Mouse (Mus musculus): ENCODE measurements around the gene Macrod1. TPM values are rescaled to one million over a fixed set of nuclear protein-coding genes. Genes with fewer than 3 reads are reported as not detected.

Macrod1 gene
- total RNA-seq, 2 experiments from 2014 or later: 261 to 294 TPM

DNA sequence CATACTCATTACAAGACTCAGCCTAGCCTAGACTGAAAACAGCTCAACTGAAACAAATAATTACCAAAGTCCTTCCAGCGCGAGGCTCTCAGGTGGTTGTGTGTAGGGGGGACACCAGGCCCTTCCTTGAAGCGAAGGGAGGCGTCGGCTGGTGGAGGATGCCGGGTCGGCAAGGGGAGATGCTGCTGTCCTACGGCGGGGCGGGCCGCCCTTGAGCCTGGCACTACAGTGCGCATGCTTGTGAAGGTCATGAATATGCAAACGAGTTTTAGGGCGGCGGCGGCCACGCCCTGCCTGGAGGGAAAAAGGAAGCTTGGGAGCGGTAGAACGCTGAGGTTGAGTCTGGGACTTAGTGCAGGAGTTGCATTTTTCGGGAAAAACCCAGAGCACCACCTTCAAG, 87.2 kb downstream of the Macrod1 start:
- Histone ChIP-seq H3K4me3 (peak overlapping the region; percentile 60), H3K27ac (no peak overlapping the region)
- TF ChIP-seq CTCF (IDR thresholded peaks at IDR 0.05): no peak
- peak; percentile 79 for DNase-seq
- intact Hi-C loops (cut with DNase I): no loop called here

GRCm38 (mm10) chr19:7144458-7144857, 87.8 kb downstream of the Macrod1 start:
- no peak for TF ChIP-seq CTCF (IDR thresholded peaks at IDR 0.05)
- intact Hi-C loops (cut with DNase I): no loop called here
- no peak overlapping the region for H3K4me3 ChIP-seq
- H3K27ac ChIP-seq: no peak overlapping the region
- DNase-seq: no peak

DNA sequence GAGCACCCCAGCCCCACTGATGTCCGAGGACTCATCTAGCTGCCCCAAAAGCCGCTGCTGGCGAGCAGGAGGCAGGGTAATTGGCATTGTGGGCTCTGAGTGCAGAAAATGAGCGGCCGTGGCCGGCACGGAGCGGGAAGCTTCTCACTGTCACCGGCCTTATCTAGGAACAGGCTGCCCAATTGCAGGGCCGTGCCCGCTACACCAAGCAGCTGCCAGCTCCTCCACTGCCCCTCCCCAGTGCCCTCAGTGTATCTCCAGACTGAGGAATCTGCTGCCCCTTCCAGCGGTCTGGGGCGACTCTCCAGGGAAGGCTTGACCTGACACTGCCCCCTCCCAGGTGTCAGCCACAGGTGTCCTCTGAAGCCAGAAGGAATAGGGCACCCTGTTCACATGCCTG, 89.8 kb downstream of the Macrod1 start:
- DNase-seq: no peak
- Histone ChIP-seq H3K27ac (no peak overlapping the region), H3K4me3 (no peak overlapping the region)
- intact Hi-C loops (cut with DNase I): no loop called here
- TF ChIP-seq CTCF (IDR thresholded peaks at IDR 0.05): no peak

DNA sequence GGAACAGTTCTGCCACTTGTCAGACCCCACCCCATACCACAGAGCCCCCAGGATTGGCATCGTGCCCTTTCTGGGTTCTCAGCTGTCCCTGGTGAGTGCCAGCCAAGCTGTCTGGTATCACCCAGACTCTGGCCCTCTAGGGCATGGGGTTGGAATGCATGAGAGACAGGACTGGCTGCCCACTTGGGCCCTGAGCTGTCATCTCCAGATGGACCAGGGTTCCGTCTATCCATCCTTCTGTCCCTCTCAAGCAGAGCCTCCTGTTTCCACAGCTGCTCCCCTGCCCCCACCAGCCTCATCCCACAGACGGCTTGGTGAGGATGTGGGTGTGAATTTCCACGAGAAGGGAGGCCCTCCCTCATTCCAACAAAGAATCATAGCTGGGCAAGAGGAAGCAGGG, 91.5 kb downstream of the Macrod1 start:
- no peak for TF ChIP-seq CTCF (IDR thresholded peaks at IDR 0.05)
- Histone ChIP-seq H3K4me3 (no peak overlapping the region), H3K27ac (no peak overlapping the region)
- intact Hi-C loops (cut with DNase I): no loop called here
- no peak for DNase-seq

DNA sequence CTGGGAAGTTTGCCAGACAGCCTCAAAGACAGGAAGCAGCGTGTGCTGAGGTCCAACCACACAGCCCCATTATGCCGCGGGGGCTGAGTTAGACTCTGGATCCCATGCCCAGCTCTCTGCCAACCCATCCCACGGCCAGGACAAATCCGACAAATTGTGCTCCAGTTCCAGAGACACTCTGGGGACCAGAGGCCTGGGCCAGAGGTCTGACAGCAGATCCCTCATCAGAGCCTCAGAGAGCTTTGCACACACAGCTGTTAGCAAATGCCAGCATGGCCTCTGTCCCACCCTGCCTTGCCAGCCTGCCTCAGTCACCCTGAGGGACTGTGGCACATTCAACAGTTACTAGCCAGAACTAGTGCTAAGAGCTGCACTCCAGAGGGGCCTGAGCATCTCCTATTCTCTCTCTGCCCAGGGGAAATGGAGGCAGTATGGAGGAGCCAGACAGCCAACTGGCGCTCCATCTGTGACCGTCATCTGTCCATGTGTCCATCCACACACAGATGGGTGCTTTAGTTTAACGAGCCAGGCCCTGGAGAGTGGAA, 92.0 kb downstream of the Macrod1 start:
- Histone ChIP-seq H3K27ac (no peak overlapping the region), H3K4me3 (no peak overlapping the region)
- no peak for DNase-seq
- no peak for TF ChIP-seq CTCF (IDR thresholded peaks at IDR 0.05)
- intact Hi-C loops (cut with DNase I): no loop called here

GRCm38 (mm10) chr19:7149158-7149685, 92.6 kb downstream of the Macrod1 start:
- intact Hi-C loops (cut with DNase I): no loop called here
- DNase-seq: no peak

DNA sequence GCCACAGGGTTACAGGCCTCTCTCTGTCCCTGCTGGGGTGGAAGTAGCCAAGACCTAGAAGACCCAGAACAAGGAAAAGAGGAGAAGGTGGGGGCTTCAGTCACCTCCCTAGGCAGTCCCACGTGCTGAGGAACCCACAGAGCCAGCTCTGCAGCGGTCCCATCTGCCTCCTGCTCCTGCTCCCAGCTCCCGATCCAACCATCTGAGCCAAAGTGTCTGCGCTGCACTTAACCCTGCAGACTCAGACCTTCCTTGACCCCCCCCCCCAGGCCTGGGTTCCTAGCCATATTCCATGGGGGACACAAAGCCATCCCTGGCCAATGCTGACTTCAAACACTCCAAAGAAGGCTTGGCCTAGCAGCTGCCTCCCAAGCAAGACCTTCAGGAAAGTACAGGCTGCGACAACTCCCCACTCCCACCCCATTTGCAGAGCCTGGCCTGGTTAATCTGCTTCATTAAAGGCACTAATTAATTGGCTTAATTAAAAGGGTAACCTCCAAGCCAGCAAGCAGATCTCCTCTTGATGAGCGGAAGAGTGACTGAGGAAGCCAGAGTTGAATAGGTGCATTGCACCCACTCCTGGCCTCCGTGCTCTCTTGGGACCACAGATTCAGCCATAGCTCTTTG, 94.8 kb downstream of the Macrod1 start:
- no peak for TF ChIP-seq CTCF (IDR thresholded peaks at IDR 0.05)
- no peak overlapping the region for H3K27ac ChIP-seq
- DNase-seq: no peak
- H3K4me3 ChIP-seq: no peak overlapping the region
- intact Hi-C loops (cut with DNase I): no loop called here

More at GRCm38 (mm10) chr19:7149158-7149685, 92.6 kb downstream of the Macrod1 start:
- TF ChIP-seq CTCF (IDR thresholded peaks at IDR 0.05): no peak
- Histone ChIP-seq H3K4me3 (no peak overlapping the region), H3K27ac (no peak overlapping the region)

GRCm38 (mm10) chr19:7151927-7152653, 95.5 kb downstream of the Macrod1 start:
- no peak for DNase-seq
- Histone ChIP-seq H3K27ac (peak overlapping the region; percentile 77), H3K4me3 (no peak overlapping the region)
- intact Hi-C loops (cut with DNase I): no loop called here
- TF ChIP-seq CTCF (IDR thresholded peaks at IDR 0.05): no peak

- DNase-seq: peak; percentile 89
- Histone ChIP-seq H3K4me3 (no peak overlapping the region), H3K27ac (peak overlapping the region; percentile 77)
- no peak for TF ChIP-seq CTCF (IDR thresholded peaks at IDR 0.05)
- intact Hi-C loops (cut with DNase I): no loop called here
Measured at GRCm38 (mm10) chr19:7153232-7153631, 96.6 kb downstream of the Macrod1 start.

DNA sequence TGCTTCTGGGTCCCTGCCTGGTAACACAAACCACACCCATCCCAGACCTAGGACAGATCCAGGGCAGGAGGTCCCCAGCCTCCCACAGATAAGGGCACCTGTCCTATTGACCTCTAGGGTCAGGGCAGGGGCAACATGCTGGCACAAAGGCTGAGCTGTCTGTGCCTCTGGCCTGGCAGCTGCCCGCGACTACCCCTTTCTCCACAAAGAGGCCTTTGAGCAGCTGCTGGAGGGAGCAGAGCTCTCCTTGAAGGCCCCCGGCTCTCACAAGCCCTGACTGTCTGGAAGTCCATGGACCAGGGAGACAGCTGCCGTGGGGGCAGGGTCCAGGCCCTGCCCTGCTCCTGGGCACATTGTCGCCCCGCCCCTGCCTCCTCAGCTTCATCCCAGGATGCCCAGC, 98.6 kb downstream of the Macrod1 start:
- TF ChIP-seq CTCF (IDR thresholded peaks at IDR 0.05): no peak
- DNase-seq: no peak
- H3K4me3 ChIP-seq: no peak overlapping the region
- peak overlapping the region; percentile 77 for H3K27ac ChIP-seq
- intact Hi-C loops (cut with DNase I): no loop called here

DNA sequence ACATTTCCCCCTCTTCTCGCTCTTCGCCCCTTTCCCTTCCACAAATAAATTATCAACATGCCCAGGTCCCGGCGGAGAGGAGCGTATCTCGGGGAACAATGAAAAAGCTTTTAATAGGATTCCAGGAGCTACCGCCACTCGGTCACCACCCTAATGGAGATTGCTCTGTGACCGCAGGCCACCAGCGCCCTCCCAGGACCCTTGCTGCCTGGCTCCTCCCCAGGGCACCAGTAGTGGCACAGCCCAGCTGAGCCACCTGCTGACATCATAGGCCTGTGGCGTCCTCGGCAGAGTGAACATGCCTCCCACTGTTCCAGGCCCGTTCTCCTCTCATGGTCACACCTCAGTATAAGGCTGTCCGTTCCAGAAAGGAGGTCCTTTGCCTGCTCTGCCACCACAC, 101.1 kb downstream of the Macrod1 start:
- H3K27ac ChIP-seq: no peak overlapping the region

DNA sequence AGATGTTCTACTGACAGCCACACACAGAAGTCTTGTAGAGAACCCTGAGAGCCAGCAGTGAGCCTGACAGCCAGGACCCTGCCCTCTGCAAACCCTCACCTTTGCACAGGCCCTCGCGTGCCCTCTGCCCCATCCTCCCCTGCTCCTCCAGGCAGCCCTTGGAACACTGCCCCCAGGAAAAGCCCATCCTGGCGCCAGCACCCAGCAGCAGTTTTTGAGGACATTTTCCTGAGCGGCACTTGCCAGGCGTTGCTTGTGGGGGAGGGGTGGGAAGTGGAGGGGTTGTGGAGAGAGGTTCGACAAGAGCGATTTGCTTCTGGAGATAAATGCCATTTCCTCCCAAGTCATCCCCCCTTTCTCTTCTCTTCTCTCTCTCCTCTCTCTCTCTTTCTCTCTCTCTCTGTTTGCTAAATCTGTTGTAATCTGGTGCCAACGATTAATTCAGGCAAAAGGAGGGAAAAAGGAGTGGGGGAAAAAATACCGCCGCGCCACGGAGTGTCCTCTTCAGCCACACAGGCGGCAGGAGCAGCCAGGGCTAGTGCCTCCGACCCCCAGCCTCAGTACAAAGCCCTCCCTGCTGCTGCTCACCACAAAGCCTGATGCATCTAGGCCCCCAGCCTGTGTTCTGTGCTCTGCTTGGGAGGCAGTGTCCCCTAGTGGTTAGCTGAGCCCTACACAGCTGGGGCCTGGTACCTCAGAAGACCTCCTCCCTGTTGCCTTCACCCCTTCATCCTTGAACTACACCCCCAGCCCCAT, 103.7 kb downstream of the Macrod1 start:
- H3K4me3 ChIP-seq: no peak overlapping the region
- DNase-seq: no peak
- intact Hi-C loops (cut with DNase I): loop anchor here (2.0 kb wide), 1 partner anchor 92 kb away; no protein-coding TSS in a partner anchor
- H3K27ac ChIP-seq: no peak overlapping the region
- TF ChIP-seq CTCF (IDR thresholded peaks at IDR 0.05): peak; percentile 62

More for the DNA sequence above, 101.1 kb downstream of the Macrod1 start:
- no peak overlapping the region for H3K4me3 ChIP-seq
- no peak for DNase-seq
- intact Hi-C loops (cut with DNase I): no loop called here
- TF ChIP-seq CTCF (IDR thresholded peaks at IDR 0.05): no peak

All from gastrocnemius, adult 2 months (tissue).